Mouse (Mus musculus) liver, embryonic 14.5 days (tissue): ENCODE results near the gene Ssh2. TPM values are rescaled to one million over a fixed set of nuclear protein-coding genes. Genes with fewer than 3 reads are reported as not detected.

Experiments used
- ATAC-seq: fragments of 200-750 bp; cut with Nextera tagmentation; 2 replicates; pipeline ENCODE4 v1.8.0; 2017; ENCODE audit warnings: moderate number of reproducible peaks, mild to moderate bottlenecking, moderate library complexity; ENCODE audit not compliant: insufficient read depth
- DNase-seq, 3 experiments: peaks; one replicate each; pipeline ENCODE4 v3.0.0-alpha.2; 2012 to 2013; ENCODE audit warnings: low read depth in 3 of 3, low spot score in 3 of 3
- H3K27ac ChIP-seq: fragments of 300-500 bp; sonication (generic); 2 replicates; pipeline ENCODE4 v1.5.1; 2014; ENCODE audit warnings: moderate library complexity, mild to moderate bottlenecking, control low read depth, inconsistent platforms
- H3K27me3 ChIP-seq: fragments of 300-500 bp; sonication (generic); 2 replicates; pipeline ENCODE4 v1.6.1; 2014; ENCODE audit warnings: mild to moderate bottlenecking, low read length, moderate library complexity; ENCODE audit not compliant: control insufficient read depth, insufficient read depth
- H3K36me3 ChIP-seq: fragments of 300-500 bp; sonication (generic); replicated peaks from 2 replicates; pipeline ENCODE4 v1.6.1; 2014; ENCODE audit warnings: low read depth; ENCODE audit not compliant: control insufficient read depth, insufficient read depth
- H3K4me1 ChIP-seq, 2 experiments: fragments of 200-500 bp in 1 of 2; fragments of 300-500 bp in 1 of 2; sonication (generic) in 1 of 2; replicated peaks; 2 replicates each; pipeline ENCODE4 v1.6.1; 2012 to 2014; ENCODE audit warnings: antibody characterized with exemption in 1 of 2, inconsistent platforms in 1 of 2, low read length in 1 of 2; ENCODE audit not compliant: control insufficient read depth in 2 of 2, insufficient read depth in 2 of 2
- H3K4me2 ChIP-seq: fragments of 300-500 bp; sonication (generic); 2 replicates; pipeline ENCODE4 v1.6.1; 2014; ENCODE audit warnings: low read depth, mild to moderate bottlenecking, control low read depth, moderate library complexity
- H3K4me3 ChIP-seq, 2 experiments: fragments of 200-500 bp in 1 of 2; fragments of 300-500 bp in 1 of 2; sonication (generic) in 1 of 2; 2 replicates each; pipeline ENCODE4 v1.5.1; 2012 to 2014; ENCODE audit warnings: low read depth in 2 of 2, low read length in 2 of 2, mild to moderate bottlenecking in 2 of 2, control low read depth in 1 of 2, inconsistent platforms in 1 of 2, moderate library complexity in 1 of 2; ENCODE audit not compliant: insufficient read depth in 1 of 2
- H3K9ac ChIP-seq: fragments of 300-500 bp; sonication (generic); replicated peaks from 2 replicates; pipeline ENCODE4 v1.6.1; 2014; ENCODE audit warnings: mild to moderate bottlenecking, control low read depth, moderate library complexity
- H3K9me3 ChIP-seq: fragments of 300-500 bp; sonication (generic); 2 replicates; pipeline ENCODE4 v1.6.1; 2016; ENCODE audit warnings: low read length, mixed read lengths; ENCODE audit not compliant: control insufficient read depth
- CTCF ChIP-seq: IDR thresholded peaks from 2 replicates; pipeline ENCODE4 v1.5.1; 2016; ENCODE audit warnings: antibody characterized with exemption, low read depth, control low read depth
- EP300 ChIP-seq: IDR thresholded peaks from 2 replicates; pipeline ENCODE4 v1.6.1; 2016; ENCODE audit warnings: antibody characterized with exemption, low read depth
- WGBS: fragments of 180-500 bp; shearing (Covaris S2); extraction: QIAGEN DNeasy Blood & Tissue Kit; methylation state at CpG from one replicate; pipeline ENCODE4 v1.1.7; 2014; ENCODE audit not compliant: insufficient replicate concordance; 5-methylcytosine and 5-hydroxymethylcytosine counted together
- polyA plus RNA-seq, 2 experiments: library from polyadenylated mRNA; depleted of rRNA in 1 of 2; stranded (reverse) in 1 of 2; unstranded in 1 of 2; fragments of >200 nt; fragmentation: Nextera tagmentation in 1 of 2; extraction: Ambion mirVana in 1 of 2; gene quantifications; 2 replicates each; pipeline versions ENCODE4 v1.2.1 to v1.2.3; 2012 to 2014

The Ssh2 gene
- polyA plus RNA-seq, 2 experiments = 2.5 to 3.6 TPM

- Histone ChIP-seq H3K4me2 (no peak overlapping the region), H3K4me1 (peaks cover 5 to 12% of the 10 kb centered on the region in 2 experiments; a peak in 3 of 4 replicates), H3K9ac (no peak overlapping the region), H3K27me3 (no peaks in the 10 kb centered on the region), H3K9me3 (no peaks in the 10 kb centered on the region), H3K27ac (no peak overlapping the region), H3K4me3 (no peak overlapping the region), H3K36me3 (no peaks in the 10 kb centered on the region)
- ATAC-seq (peak; percentile 39; the same call in 1 of the 2 replicates), DNase-seq (peak; percentile 26 to 41 (median 34))
- 21% methylated on average over 6 of the region's 6 CpGs for WGBS
- TF ChIP-seq CTCF (no peak), EP300 (no peak)
These were observed 193.8 kb downstream of the Ssh2 start for GRCm38 (mm10) chr11:77409879-77410278.

DNA sequence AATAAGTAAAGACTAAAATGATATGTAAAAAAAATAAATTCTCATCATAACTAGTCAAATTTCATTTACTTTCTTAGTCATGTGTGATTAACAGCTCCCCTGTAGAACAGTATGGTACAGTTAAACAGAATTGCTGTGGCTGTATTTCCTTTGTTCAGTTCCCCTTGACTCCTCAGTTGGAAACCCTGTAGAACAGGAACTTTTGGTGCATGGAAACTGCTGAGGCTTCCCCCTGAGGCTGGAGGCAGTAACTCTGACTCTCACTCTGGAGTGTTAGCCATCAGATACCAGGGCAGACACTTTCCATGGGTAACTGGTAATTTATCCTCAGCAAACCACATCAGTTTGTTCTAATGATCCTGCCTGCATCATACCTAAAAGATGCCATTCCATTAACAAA is 195.2 kb downstream of the Ssh2 start:
- H3K4me1 ChIP-seq = peaks cover 5 to 12% of the 10 kb centered on the region in 2 experiments; a peak in 3 of 4 replicates

DNA sequence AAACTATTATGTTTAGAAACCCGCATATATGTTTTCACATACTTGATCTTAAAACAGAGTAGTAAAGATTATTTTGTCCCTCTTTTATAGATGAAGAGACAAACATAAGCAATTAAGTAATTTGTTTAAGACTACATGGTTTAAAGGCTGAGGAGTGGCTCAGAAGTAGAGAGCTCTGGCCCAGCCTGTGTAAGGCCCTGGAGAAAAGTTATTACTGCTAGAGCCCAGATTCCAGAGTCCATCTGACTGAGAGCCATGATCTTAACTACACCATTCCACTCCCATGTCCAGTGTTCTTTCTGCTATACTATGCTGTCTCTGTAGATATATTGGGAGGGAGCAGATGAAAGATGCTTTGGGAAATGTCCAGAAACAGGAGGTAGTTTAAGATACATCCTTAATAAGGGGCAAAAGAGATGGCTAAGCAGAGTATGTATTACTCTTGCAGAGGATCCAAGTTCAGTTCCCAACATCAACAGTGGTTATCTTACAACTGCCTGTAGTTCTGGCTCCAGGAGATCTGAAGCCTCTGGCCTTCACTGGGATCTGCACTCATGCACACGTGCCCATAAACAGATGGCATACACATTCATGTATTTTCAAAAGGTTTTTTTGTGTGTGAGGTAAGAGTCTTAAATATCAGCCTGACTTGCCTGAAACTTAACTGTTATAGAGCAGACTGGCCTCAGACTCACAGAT is 198.2 kb downstream of the Ssh2 start:
- Histone ChIP-seq H3K36me3 (no peaks in the 10 kb centered on the region), H3K4me3 (no peak overlapping the region), H3K4me2 (no peak overlapping the region), H3K9me3 (no peaks in the 10 kb centered on the region), H3K27ac (no peak overlapping the region), H3K27me3 (no peaks in the 10 kb centered on the region), H3K4me1 (peaks cover 5 to 12% of the 10 kb centered on the region in 2 experiments; a peak in 3 of 4 replicates), H3K9ac (no peak overlapping the region)
- WGBS = 52% methylated on average over 2 of the region's 2 CpGs
- DNase-seq (no peak), ATAC-seq (no peak)
- no peak for TF ChIP-seq CTCF
- TF ChIP-seq EP300 = no peak

More for the DNA sequence above, 195.2 kb downstream of the Ssh2 start:
- Histone ChIP-seq H3K27ac (no peak overlapping the region), H3K4me3 (no peak overlapping the region), H3K9ac (no peak overlapping the region), H3K4me2 (no peak overlapping the region), H3K9me3 (no peaks in the 10 kb centered on the region), H3K27me3 (no peaks in the 10 kb centered on the region), H3K36me3 (no peaks in the 10 kb centered on the region)
- DNase-seq = no peak
- ATAC-seq = no peak
- TF ChIP-seq EP300 = no peak
- TF ChIP-seq CTCF = no peak

GRCm38 (mm10) chr11:77416212-77417000 is 200.3 kb downstream of the Ssh2 start:
- H3K27ac ChIP-seq = no peak overlapping the region
- no peaks in the 10 kb centered on the region for H3K27me3 ChIP-seq
- H3K4me1 ChIP-seq = peaks cover 0 to 4% of the 10 kb centered on the region in 2 experiments; a peak in 2 of 4 replicates
- ATAC-seq = no peak
- H3K9ac ChIP-seq = no peak overlapping the region
- no peak for DNase-seq
- H3K4me3 ChIP-seq = no peak overlapping the region
- WGBS = 66% methylated on average over 4 of the region's 4 CpGs
- H3K4me2 ChIP-seq = no peak overlapping the region
- TF ChIP-seq CTCF = no peak
- TF ChIP-seq EP300 = no peak
- peaks cover 3% of the 10 kb centered on the region; the same call in 1 of the 2 replicates for H3K36me3 ChIP-seq
- no peaks in the 10 kb centered on the region for H3K9me3 ChIP-seq

GRCm38 (mm10) chr11:77418021-77418420 is 201.9 kb downstream of the Ssh2 start:
- H3K4me2 ChIP-seq = no peak overlapping the region
- no peaks in the 10 kb centered on the region for H3K27me3 ChIP-seq
- WGBS = 90% methylated on average over 4 of the region's 4 CpGs
- TF ChIP-seq EP300 (no peak), CTCF (no peak)
- no peak overlapping the region for H3K4me3 ChIP-seq
- H3K27ac ChIP-seq = no peak overlapping the region
- H3K9ac ChIP-seq = no peak overlapping the region
- ATAC-seq = no peak
- peaks cover 10 to 11% of the 10 kb centered on the region in 2 experiments for H3K4me1 ChIP-seq
- H3K9me3 ChIP-seq = no peaks in the 10 kb centered on the region
- DNase-seq = no peak
- peaks cover 6% of the 10 kb centered on the region for H3K36me3 ChIP-seq
